8 mouse cellular contexts compared by ENCODE assay signal in the genomic region with DNA sequence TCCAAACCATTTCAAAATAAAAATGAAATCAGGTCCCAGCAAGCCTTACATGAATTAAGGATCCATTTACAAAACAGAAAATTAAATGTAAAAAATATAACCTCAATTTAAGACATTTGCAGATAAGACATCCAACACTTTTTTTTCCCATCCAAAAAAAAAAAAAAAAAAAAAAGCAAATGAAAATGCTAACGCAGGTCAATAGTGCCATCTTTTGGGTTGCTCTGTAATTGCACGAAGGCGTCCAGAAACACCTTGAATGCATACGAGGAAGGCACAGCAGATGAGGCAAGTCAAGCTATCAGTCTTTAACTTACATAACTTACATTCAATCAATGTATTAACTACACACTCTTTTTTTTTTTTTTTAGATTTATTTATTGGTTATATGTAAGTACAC. TPM values are rescaled to one million over a fixed set of nuclear protein-coding genes. Genes with fewer than 3 reads are reported as not detected.
DNase-seq lines count a peak whose midpoint lies in the region; ATAC-seq and TF ChIP-seq lines count a peak whose summit lies in the region.

No protein-coding gene starts in this region.

- H3K4me2 ChIP-seq in embryonic facial prominence, embryonic 11.5 days (ENCODE audit: low read depth, low read length), result no peak overlapping the region
- no peak overlapping the region for H3K4me2 ChIP-seq in liver, embryonic 12.5 days
- H3K4me2 ChIP-seq in lung, embryonic 14.5 days, result no peak overlapping the region
- H3K4me2 ChIP-seq in midbrain, embryonic 15.5 days, result no peak overlapping the region

- H3K27ac ChIP-seq in embryonic facial prominence, embryonic 11.5 days (replicated peaks; ENCODE audit: low read depth, low read length), result no peak overlapping the region
- no peak overlapping the region for H3K27ac ChIP-seq in embryonic facial prominence, embryonic 10.5 days (replicated peaks)
- H3K27ac ChIP-seq in liver, adult 2 months (replicated peaks; ENCODE audit: insufficient read depth, low read depth, low read length), result no peak overlapping the region
- no peak overlapping the region for H3K27ac ChIP-seq in liver, embryonic 12.5 days
- no peak overlapping the region for H3K27ac ChIP-seq in lung, embryonic 14.5 days (ENCODE audit: low read depth)
- H3K27ac ChIP-seq in midbrain, embryonic 15.5 days, result no peak overlapping the region

- no peak overlapping the region for H3K9ac ChIP-seq in embryonic facial prominence, embryonic 11.5 days (replicated peaks; ENCODE audit: low read length)
- no peak overlapping the region for H3K9ac ChIP-seq in liver, adult 2 months (ENCODE audit: low read depth, low read length)
- H3K9ac ChIP-seq in liver, embryonic 12.5 days, result no peak overlapping the region
- no peak overlapping the region for H3K9ac ChIP-seq in lung, embryonic 14.5 days
- no peak overlapping the region for H3K9ac ChIP-seq in midbrain, embryonic 15.5 days

- 35% methylated on average over 4 of the region's 4 CpGs for WGBS in embryonic facial prominence, embryonic 11.5 days
- 40% methylated on average over 4 of the region's 4 CpGs for WGBS in embryonic facial prominence, embryonic 10.5 days
- WGBS in liver, adult 2 months, result 17% methylated on average over 4 of the region's 4 CpGs
- WGBS in liver, embryonic 12.5 days (ENCODE audit: insufficient replicate concordance), result 32% methylated on average over 4 of the region's 4 CpGs
- WGBS in lung, embryonic 14.5 days, result 17% methylated on average over 4 of the region's 4 CpGs
- 33% methylated on average over 4 of the region's 4 CpGs for WGBS in midbrain, embryonic 15.5 days

- intact Hi-C loops in heart, postnatal 36 days (cut with DNase I), result loop anchor here (10.0 kb wide), 4 partner anchors 420 to 1410 kb away; no protein-coding TSS in a partner anchor

- H3K79me2 ChIP-seq in liver, adult 2 months (ENCODE audit: control insufficient read depth, insufficient read depth, low read length), result no peaks in the 10 kb centered on the region

- peak; percentile 73 for DNase-seq in embryonic facial prominence, embryonic 11.5 days (ENCODE audit: low spot score)
- DNase-seq in embryonic facial prominence, embryonic 10.5 days (ENCODE audit: low spot score), result no peak
- DNase-seq in liver, adult 2 months (ENCODE audit: extremely low read depth, low read depth, low spot score), result peak; percentile 35
- peak; percentile 4 for DNase-seq in adrenal gland, postnatal 25 days
- DNase-seq in heart, postnatal 36 days, result peak; percentile 17 to 31
- peak; percentile 84 for DNase-seq in lung, embryonic 14.5 days

- no peaks in the 10 kb centered on the region for H3K4me1 ChIP-seq in embryonic facial prominence, embryonic 11.5 days (ENCODE audit: control insufficient read depth, insufficient read depth, low read length)
- H3K4me1 ChIP-seq in embryonic facial prominence, embryonic 10.5 days, result no peaks in the 10 kb centered on the region
- H3K4me1 ChIP-seq in liver, adult 2 months (ENCODE audit: control insufficient read depth, insufficient read depth, low read length), result no peaks in the 10 kb centered on the region
- H3K4me1 ChIP-seq in liver, embryonic 12.5 days, result peaks cover 5% of the 10 kb centered on the region; the same call in 1 of the 2 replicates
- no peaks in the 10 kb centered on the region for H3K4me1 ChIP-seq in lung, embryonic 14.5 days (ENCODE audit: insufficient read depth)
- peaks cover 22% of the 10 kb centered on the region for H3K4me1 ChIP-seq in midbrain, embryonic 15.5 days

- TF ChIP-seq POLR2A in liver, adult 2 months (IDR thresholded peaks at IDR 0.05; ENCODE audit: extremely low read depth, insufficient read depth, low read length), result no peak

- H3K36me3 ChIP-seq in embryonic facial prominence, embryonic 11.5 days (replicated peaks; ENCODE audit: control insufficient read depth, insufficient read depth, low read depth, low read length), result no peaks in the 10 kb centered on the region
- H3K36me3 ChIP-seq in embryonic facial prominence, embryonic 10.5 days (replicated peaks), result peaks cover 20% of the 10 kb centered on the region
- peaks cover 7% of the 10 kb centered on the region for H3K36me3 ChIP-seq in liver, adult 2 months (ENCODE audit: control insufficient read depth, insufficient read depth, low read length)
- peaks cover 22% of the 10 kb centered on the region for H3K36me3 ChIP-seq in liver, embryonic 12.5 days
- peaks cover 9% of the 10 kb centered on the region; the same call in 1 of the 2 replicates for H3K36me3 ChIP-seq in lung, embryonic 14.5 days (ENCODE audit: insufficient read depth)
- no peaks in the 10 kb centered on the region for H3K36me3 ChIP-seq in midbrain, embryonic 15.5 days (replicated peaks)

- H3K27me3 ChIP-seq in embryonic facial prominence, embryonic 11.5 days (ENCODE audit: control insufficient read depth, insufficient read depth, low read length), result no peaks in the 10 kb centered on the region
- no peaks in the 10 kb centered on the region for H3K27me3 ChIP-seq in embryonic facial prominence, embryonic 10.5 days (replicated peaks; ENCODE audit: low read depth, poor library complexity, severe bottlenecking)
- no peaks in the 10 kb centered on the region for H3K27me3 ChIP-seq in liver, adult 2 months (ENCODE audit: control insufficient read depth, insufficient read depth, low read length)
- no peaks in the 10 kb centered on the region for H3K27me3 ChIP-seq in liver, embryonic 12.5 days (replicated peaks)
- no peaks in the 10 kb centered on the region for H3K27me3 ChIP-seq in lung, embryonic 14.5 days (ENCODE audit: insufficient read depth, low read length)
- no peaks in the 10 kb centered on the region for H3K27me3 ChIP-seq in midbrain, embryonic 15.5 days (replicated peaks)

- no peak overlapping the region for H3K4me3 ChIP-seq in embryonic facial prominence, embryonic 11.5 days (ENCODE audit: low read depth, low read length)
- H3K4me3 ChIP-seq in embryonic facial prominence, embryonic 10.5 days, result no peak overlapping the region
- no peak overlapping the region for H3K4me3 ChIP-seq in liver, adult 2 months (ENCODE audit: insufficient read depth, low read depth, low read length)
- H3K4me3 ChIP-seq in liver, embryonic 12.5 days, result no peak overlapping the region
- no peak overlapping the region for H3K4me3 ChIP-seq in lung, embryonic 14.5 days (ENCODE audit: low read depth, low read length)
- no peak overlapping the region for H3K4me3 ChIP-seq in midbrain, embryonic 15.5 days

- no peaks in the 10 kb centered on the region for H3K9me3 ChIP-seq in embryonic facial prominence, embryonic 11.5 days (replicated peaks; ENCODE audit: control insufficient read depth, low read length)
- no peaks in the 10 kb centered on the region for H3K9me3 ChIP-seq in embryonic facial prominence, embryonic 10.5 days
- H3K9me3 ChIP-seq in liver, embryonic 12.5 days (replicated peaks), result no peaks in the 10 kb centered on the region
- no peaks in the 10 kb centered on the region for H3K9me3 ChIP-seq in lung, embryonic 14.5 days (ENCODE audit: low read depth, low read length)
- no peaks in the 10 kb centered on the region for H3K9me3 ChIP-seq in midbrain, embryonic 15.5 days

- no peak for ATAC-seq in embryonic facial prominence, embryonic 11.5 days (replicated peaks; ENCODE audit: insufficient number of reproducible peaks, low FRiP score, low TSS enrichment, low read depth)
- ATAC-seq in liver, embryonic 12.5 days, result no peak
- no peak for ATAC-seq in lung, embryonic 14.5 days (ENCODE audit: insufficient read depth)
- ATAC-seq in midbrain, embryonic 15.5 days (replicated peaks), result no peak

- peak; percentile 44 for TF ChIP-seq CTCF in liver, adult 2 months (IDR thresholded peaks at IDR 0.05; ENCODE audit: low read depth, low read length)
- peak; percentile 75 for TF ChIP-seq CTCF in lung, embryonic 14.5 days (IDR thresholded peaks at IDR 0.05; ENCODE audit: low read depth)

RNA-seq across cellular contexts. Expression of a gene that starts 20.3 kb away (rescaled TPM):
- 34.7 and 39.6 TPM in 2 replicates for polyA plus RNA-seq in embryonic facial prominence, embryonic 11.5 days (2014; fragmentation: Nextera tagmentation; extraction: Ambion mirVana)
- 33.8 and 35.2 TPM in 2 replicates for polyA plus RNA-seq in embryonic facial prominence, embryonic 10.5 days (2016; fragmentation: Nextera tagmentation; extraction: Ambion mirVana)
- 13.6 and 13.8 TPM in 2 replicates for total RNA-seq in liver, adult 2 months (2014; rRNA removed)
- polyA plus RNA-seq in liver, adult 2 months (2012; rRNA removed), result 1.3 and 1.7 TPM in 2 replicates
- 16.0 and 16.6 TPM in 2 replicates for polyA plus RNA-seq in liver, embryonic 12.5 days (2016; fragmentation: Nextera tagmentation; extraction: Ambion mirVana)
- total RNA-seq in adrenal gland, postnatal 25 days (2021), result 28.9 and 31.8 TPM in 2 replicates
- 10 to 100 TPM; 30.8 to 32.3 TPM for total RNA-seq in heart, postnatal 36 days (2021)
- polyA plus RNA-seq in lung, embryonic 14.5 days (2014; fragmentation: Nextera tagmentation; extraction: Ambion mirVana), result 35.4 and 38.9 TPM in 2 replicates
- polyA plus RNA-seq in midbrain, embryonic 15.5 days (2015; fragmentation: Nextera tagmentation; extraction: Ambion mirVana), result 20.6 and 21.9 TPM in 2 replicates
